ENCODE assay signal across 19 mouse cellular contexts in the genomic region with DNA sequence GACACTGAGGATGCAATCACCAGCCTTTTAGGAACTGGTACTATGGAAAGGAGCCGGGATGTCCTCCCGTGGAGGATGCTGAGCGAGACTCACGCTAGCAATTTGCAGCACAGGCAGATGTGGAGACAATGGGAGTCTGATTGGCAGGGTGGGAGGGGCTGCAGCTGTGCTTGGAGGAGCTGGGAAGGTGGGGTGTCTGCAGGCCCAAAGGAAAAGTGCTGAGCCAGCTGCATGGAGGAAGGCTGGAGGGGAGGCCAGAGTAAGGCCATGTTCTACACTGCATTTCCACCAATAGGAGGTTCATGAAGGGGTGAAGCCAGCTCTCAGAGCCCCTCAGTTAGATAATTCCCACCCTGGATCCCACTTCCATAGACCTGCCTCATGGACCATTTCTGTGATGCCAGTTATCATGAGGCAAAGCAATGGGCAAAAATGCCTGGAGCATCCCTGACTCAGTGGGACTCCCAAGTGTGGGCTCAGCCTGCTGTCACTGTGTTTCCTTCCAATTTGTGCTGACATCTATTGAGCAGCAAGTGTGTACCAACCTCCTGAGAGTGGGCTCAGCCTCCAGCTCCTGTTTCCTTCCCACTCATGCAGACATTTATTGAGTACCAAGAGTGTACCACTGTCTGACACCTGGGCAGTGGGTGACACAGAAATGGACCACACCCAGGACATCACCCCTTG.
DNase-seq lines count a peak whose midpoint lies in the region; ATAC-seq and TF ChIP-seq lines count a peak whose summit lies in the region.
"Had no signal": no experiment of that assay in that cellular context is flagged by ENCODE, and none has a peak within 500 bp of the region (broad histone marks: within the 10 kb centered on the region; RNA-seq: fewer than 3 reads in every experiment).

No protein-coding gene starts in this region.

- H3K4me3 ChIP-seq in forebrain, embryonic 16.5 days (replicated peaks; ENCODE audit: low read length) = no peak overlapping the region
- H3K4me3 ChIP-seq in thymus, adult 2 months (ENCODE audit: control insufficient read depth, insufficient read depth, low read length) = no peak overlapping the region
- H3K4me3 ChIP-seq: intestine, embryonic 15.5 days; neural tube, embryonic 12.5 days; stomach, embryonic 15.5 days had no signal

- peak; percentile 24 for DNase-seq in embryo, embryonic 10 days (ENCODE audit: low spot score)
- DNase-seq in embryo, embryonic 10.5 days (ENCODE audit: low spot score) = no peak
- DNase-seq in layer of hippocampus, adult 18-20 months (ENCODE audit: low spot score in 2 of 2) = peak; percentile 54 to 77
- no peak for DNase-seq in layer of hippocampus, postnatal 25 days (ENCODE audit: extremely low spot score in 1 of 2, low spot score in 1 of 2)
- DNase-seq in brain, adult 2 months (ENCODE audit: low read depth, low spot score) = peak; percentile 84
- DNase-seq in gastrocnemius, postnatal 4 days (ENCODE audit: low spot score in 2 of 2) = no peak
- no peak for DNase-seq in thymus, adult 2 months
- DNase-seq: adrenal gland, adult 8-10 months; embryo, embryonic 11 days; gastrocnemius, postnatal 25 days; heart, postnatal 14 days; liver; liver, postnatal 0 days; lung, postnatal 14 days had no signal

- no peak overlapping the region for H3K4me2 ChIP-seq in forebrain, embryonic 16.5 days (ENCODE audit: low read length)
- H3K4me2 ChIP-seq: heart, embryonic 11.5 days; intestine, embryonic 15.5 days; neural tube, embryonic 12.5 days; stomach, embryonic 15.5 days had no signal

- no peak for TF ChIP-seq POLR2A in thymus, adult 2 months (IDR thresholded peaks at IDR 0.05; ENCODE audit: control insufficient read depth, extremely low read depth, insufficient read depth, low read length, poor library complexity)

- peak overlapping the region; percentile 68 for H3K27ac ChIP-seq in forebrain, embryonic 16.5 days (ENCODE audit: low read length)
- no peak overlapping the region for H3K27ac ChIP-seq in thymus, adult 2 months (ENCODE audit: control insufficient read depth, insufficient read depth, low read length)
- H3K27ac ChIP-seq: intestine, embryonic 15.5 days; neural tube, embryonic 12.5 days; stomach, embryonic 15.5 days had no signal

- H3K36me3 ChIP-seq in forebrain, embryonic 16.5 days (ENCODE audit: control insufficient read depth, insufficient read depth) = no peaks in the 10 kb centered on the region
- H3K36me3 ChIP-seq in thymus, adult 2 months (ENCODE audit: control insufficient read depth, insufficient read depth, low read length) = no peaks in the 10 kb centered on the region
- H3K36me3 ChIP-seq: intestine, embryonic 15.5 days; neural tube, embryonic 12.5 days; stomach, embryonic 15.5 days had no signal

- H3K27me3 ChIP-seq in forebrain, embryonic 16.5 days (replicated peaks; ENCODE audit: control insufficient read depth, insufficient read depth, low read length) = no peaks in the 10 kb centered on the region
- no peaks in the 10 kb centered on the region for H3K27me3 ChIP-seq in thymus, adult 2 months (ENCODE audit: control insufficient read depth, insufficient read depth, low read length)
- H3K27me3 ChIP-seq: intestine, embryonic 15.5 days; neural tube, embryonic 12.5 days; stomach, embryonic 15.5 days had no signal

- ATAC-seq in forebrain, embryonic 16.5 days = peak; percentile 84
- ATAC-seq: intestine, embryonic 15.5 days; liver, postnatal 0 days had no signal

- TF ChIP-seq CTCF in thymus, adult 2 months (IDR thresholded peaks at IDR 0.05; ENCODE audit: borderline replicate concordance, control insufficient read depth, extremely low read depth, insufficient read depth, low read length, poor library complexity) = no peak

- no peak overlapping the region for H3K9ac ChIP-seq in forebrain, embryonic 16.5 days (replicated peaks; ENCODE audit: low read depth, low read length)
- H3K9ac ChIP-seq: intestine, embryonic 15.5 days; liver, postnatal 0 days; neural tube, embryonic 12.5 days; stomach, embryonic 15.5 days had no signal

- peaks cover 8% of the 10 kb centered on the region for H3K4me1 ChIP-seq in forebrain, embryonic 16.5 days (replicated peaks; ENCODE audit: control insufficient read depth, insufficient read depth, low read length)
- no peaks in the 10 kb centered on the region; the same call in 1 of the 2 replicates for H3K4me1 ChIP-seq in thymus, adult 2 months (replicated peaks; ENCODE audit: control insufficient read depth, insufficient read depth, low read length)
- H3K4me1 ChIP-seq: intestine, embryonic 15.5 days; stomach, embryonic 15.5 days had no signal

- H3K9me3 ChIP-seq in forebrain, embryonic 16.5 days (ENCODE audit: control insufficient read depth, low read length) = no peaks in the 10 kb centered on the region
- H3K9me3 ChIP-seq: intestine, embryonic 15.5 days; neural tube, embryonic 12.5 days; stomach, embryonic 15.5 days had no signal

- WGBS in forebrain, embryonic 16.5 days = 22% methylated on average over 4 of the region's 4 CpGs
- 94% methylated on average over 4 of the region's 4 CpGs for WGBS in thymus, adult 2 months

Comparison
In these comparisons a context has a peak if more than half of its experiments do, and no peak if none do; other contexts are left out.
1. DNase-seq: peak in embryo, embryonic 10 days (single experiment), layer of hippocampus, adult 18-20 months (2 of 2) and brain, adult 2 months (single experiment); none in embryo, embryonic 10.5 days (single experiment), layer of hippocampus, postnatal 25 days (0 of 2), gastrocnemius, postnatal 4 days (0 of 2) and thymus, adult 2 months (single experiment).